Comparison of ENCODE assay signal across 8 mouse cellular contexts in genomic region chr16:43889208-43890004, GRCm38 (mm10). TPM values are rescaled to one million over a fixed set of nuclear protein-coding genes. Genes with fewer than 3 reads are reported as not detected.
DNase-seq lines count a peak whose midpoint lies in the region; ATAC-seq and TF ChIP-seq lines count a peak whose summit lies in the region.

Ccdc191 (plus strand) TSS chr16:43889800.

- under 1% methylated on average over 33 of the region's 33 CpGs for whole genome bisulfite sequencing in forebrain, embryonic 11.5 days
- WGBS in heart, embryonic 16.5 days, result under 1% methylated on average over 33 of the region's 33 CpGs
- WGBS in liver, embryonic 15.5 days (ENCODE audit: insufficient replicate concordance), result under 1% methylated on average over 33 of the region's 33 CpGs
- under 1% methylated on average over 33 of the region's 33 CpGs for WGBS in neural tube, embryonic 12.5 days

- peak within 1 kb of the TSS; percentile 61 to 93 (median 72) for H3K4me3 ChIP-seq in CH12.LX (replicated peaks in 1 of 3; ENCODE audit: low read depth in 2 of 3, low read length in 2 of 3, poor library complexity in 1 of 3)
- peak within 1 kb of the TSS; percentile 58 for H3K4me3 ChIP-seq in forebrain, embryonic 11.5 days (ENCODE audit: low read depth, low read length)
- H3K4me3 ChIP-seq in heart, embryonic 16.5 days (ENCODE audit: low read length), result peak within 1 kb of the TSS; percentile 85
- peak within 1 kb of the TSS; percentile 80 for H3K4me3 ChIP-seq in liver, embryonic 15.5 days (replicated peaks)
- peak within 1 kb of the TSS; percentile 67 for H3K4me3 ChIP-seq in neural tube, embryonic 12.5 days

- no peak within 1 kb of the TSS; the same call in 1 of the 2 replicates for H3K27ac ChIP-seq in CH12.LX (ENCODE audit: insufficient read depth, low read depth)
- 0 out of 2 replicates have a peak within 1 kb of the TSS, but pooled peaks have one; percentile 4 for H3K27ac ChIP-seq in forebrain, embryonic 11.5 days (ENCODE audit: low read depth, low read length)
- peak within 1 kb of the TSS; percentile 79 for H3K27ac ChIP-seq in heart, embryonic 16.5 days (ENCODE audit: low read length)
- peak within 1 kb of the TSS; percentile 54 for H3K27ac ChIP-seq in liver, embryonic 15.5 days (replicated peaks)
- no peak within 1 kb of the TSS for H3K27ac ChIP-seq in neural tube, embryonic 12.5 days

- no peak for TF ChIP-seq EP300 in CH12.LX (IDR thresholded peaks at IDR 0.05; ENCODE audit: low read length)

- peak within 1 kb of the TSS; percentile 99 for H3K4me2 ChIP-seq in CH12.LX (ENCODE audit: insufficient read depth, low read depth, poor library complexity, severe bottlenecking)
- H3K4me2 ChIP-seq in forebrain, embryonic 11.5 days (ENCODE audit: low read depth, low read length, severe bottlenecking), result peak within 1 kb of the TSS; percentile 68
- H3K4me2 ChIP-seq in heart, embryonic 16.5 days (ENCODE audit: low read depth, low read length), result peak within 1 kb of the TSS; percentile 84
- H3K4me2 ChIP-seq in liver, embryonic 15.5 days, result peak within 1 kb of the TSS; percentile 75
- peak within 1 kb of the TSS; percentile 82 for H3K4me2 ChIP-seq in neural tube, embryonic 12.5 days (replicated peaks)

- H3K9me3 ChIP-seq in CH12.LX (replicated peaks; ENCODE audit: low read length), result no peaks in the 10 kb centered on the region
- H3K9me3 ChIP-seq in forebrain, embryonic 11.5 days (ENCODE audit: control insufficient read depth, low read length), result no peaks in the 10 kb centered on the region; the same call in 1 of the 2 replicates
- peaks cover 3% of the 10 kb centered on the region; the same call in 1 of the 2 replicates for H3K9me3 ChIP-seq in heart, embryonic 16.5 days (replicated peaks; ENCODE audit: control insufficient read depth, low read length)
- H3K9me3 ChIP-seq in liver, embryonic 15.5 days (replicated peaks), result no peaks in the 10 kb centered on the region
- no peaks in the 10 kb centered on the region for H3K9me3 ChIP-seq in neural tube, embryonic 12.5 days

- H3K9ac ChIP-seq in CH12.LX (ENCODE audit: insufficient read depth, low read depth), result peak within 1 kb of the TSS; percentile 92
- peak within 1 kb of the TSS; percentile 82 for H3K9ac ChIP-seq in forebrain, embryonic 11.5 days (ENCODE audit: low read length)
- H3K9ac ChIP-seq in heart, embryonic 16.5 days (ENCODE audit: low read length), result peak within 1 kb of the TSS; percentile 91
- H3K9ac ChIP-seq in liver, embryonic 15.5 days, result peak within 1 kb of the TSS; percentile 71
- peak within 1 kb of the TSS; percentile 79 for H3K9ac ChIP-seq in neural tube, embryonic 12.5 days

- peaks cover 4 to 43% of the 10 kb centered on the region in 2 experiments for H3K36me3 ChIP-seq in CH12.LX (replicated peaks in 1 of 2; ENCODE audit: control insufficient read depth in 1 of 2, insufficient read depth in 1 of 2, low read length in 1 of 2)
- no peaks in the 10 kb centered on the region for H3K36me3 ChIP-seq in forebrain, embryonic 11.5 days (ENCODE audit: control insufficient read depth, insufficient read depth, low read length)
- H3K36me3 ChIP-seq in heart, embryonic 16.5 days (ENCODE audit: control insufficient read depth, insufficient read depth), result no peaks in the 10 kb centered on the region
- no peaks in the 10 kb centered on the region for H3K36me3 ChIP-seq in liver, embryonic 15.5 days (replicated peaks)
- H3K36me3 ChIP-seq in neural tube, embryonic 12.5 days, result no peaks in the 10 kb centered on the region

- peak; percentile 100 for DNase-seq in CH12.LX (ENCODE audit: extremely low read depth)
- peak; percentile 100 for DNase-seq in c-Kit-positive CD71-positive TER-119-negative erythroid progenitor cells, embryonic 14.5 days (ENCODE audit: low read depth)
- peak; percentile 99 for DNase-seq in forebrain, embryonic 11.5 days (ENCODE audit: low spot score)
- DNase-seq in kidney, postnatal 36 days, result peak; percentile 100
- peak; percentile 100 for DNase-seq in telencephalon, adult 2 months (ENCODE audit: low read depth, low spot score)

- ATAC-seq in forebrain, embryonic 11.5 days (replicated peaks; ENCODE audit: low FRiP score), result peak; percentile 100
- ATAC-seq in heart, embryonic 16.5 days (replicated peaks; ENCODE audit: extremely low read depth, insufficient read depth, low FRiP score), result peak; percentile 100
- ATAC-seq in liver, embryonic 15.5 days (ENCODE audit: insufficient read depth), result peak; percentile 100
- ATAC-seq in neural tube, embryonic 12.5 days (ENCODE audit: low FRiP score, low read depth), result peak; percentile 100

- no peaks in the 10 kb centered on the region for H3K27me3 ChIP-seq in CH12.LX (replicated peaks)
- no peaks in the 10 kb centered on the region for H3K27me3 ChIP-seq in forebrain, embryonic 11.5 days (ENCODE audit: control insufficient read depth, insufficient read depth, low read length)
- no peaks in the 10 kb centered on the region for H3K27me3 ChIP-seq in heart, embryonic 16.5 days (ENCODE audit: control insufficient read depth, insufficient read depth, low read length)
- H3K27me3 ChIP-seq in liver, embryonic 15.5 days, result no peaks in the 10 kb centered on the region
- no peaks in the 10 kb centered on the region for H3K27me3 ChIP-seq in neural tube, embryonic 12.5 days (replicated peaks)

- in situ Hi-C loops in CH12.LX (cut with MboI; ENCODE audit: low pct_ligation_motif_present, low pct_unique_long_range_greater_than_20kb, low sequenced_read_pairs), result no loop called here

- peaks cover 0 to 44% of the 10 kb centered on the region in 2 experiments; a peak in 2 of 4 replicates for H3K4me1 ChIP-seq in CH12.LX (ENCODE audit: control insufficient read depth in 1 of 2, insufficient read depth in 2 of 2)
- H3K4me1 ChIP-seq in forebrain, embryonic 11.5 days (replicated peaks; ENCODE audit: control insufficient read depth, insufficient read depth, low read length), result 0 out of 2 replicates have a peak, but pooled peaks cover 2% of the 10 kb centered on the region
- H3K4me1 ChIP-seq in heart, embryonic 16.5 days (ENCODE audit: control insufficient read depth, insufficient read depth, low read length), result peaks cover 11% of the 10 kb centered on the region; the same call in 1 of the 2 replicates
- peaks cover 22% of the 10 kb centered on the region; the same call in 1 of the 2 replicates for H3K4me1 ChIP-seq in liver, embryonic 15.5 days (replicated peaks)
- peaks cover 10% of the 10 kb centered on the region; the same call in 1 of the 2 replicates for H3K4me1 ChIP-seq in neural tube, embryonic 12.5 days

- peak; percentile 89 for TF ChIP-seq POLR2A in CH12.LX (IDR thresholded peaks at IDR 0.05; ENCODE audit: low read depth, low read length)

- no peak for TF ChIP-seq RAD21 in CH12.LX (IDR thresholded peaks at IDR 0.05; ENCODE audit: low read depth, low read length)

- dilution Hi-C loops in CH12.LX (cut with MboI; ENCODE audit: extremely low pct_ligation_motif_present, extremely low pct_unique_long_range_greater_than_20kb, low sequenced_read_pairs), result no loop called here

- TF ChIP-seq CTCF in CH12.LX (conservative IDR thresholded peaks at IDR 0.05 in 1 of 2, IDR thresholded peaks at IDR 0.05 in 1 of 2; ENCODE audit: low read depth in 2 of 2, low read length in 2 of 2), result no peak

- peaks cover 44% of the 10 kb centered on the region for H3K79me2 ChIP-seq in CH12.LX (replicated peaks; ENCODE audit: control insufficient read depth, extremely low read depth, insufficient read depth, poor library complexity, severe bottlenecking)

TF ChIP-seq in CH12.LX, 34 proteins besides CTCF, POLR2A, EP300 and RAD21 (continues in another document):
- TF ChIP-seq CHD1 (IDR thresholded peaks at IDR 0.05; ENCODE audit: low read depth, low read length) (no peak), USF2 (conservative IDR thresholded peaks at IDR 0.05; ENCODE audit: low read depth, low read length) (peak; percentile 49), RCOR1 (conservative IDR thresholded peaks at IDR 0.05; ENCODE audit: low read depth, low read length) (no peak), TBP (conservative IDR thresholded peaks at IDR 0.05; ENCODE audit: low read depth, low read length) (peak; percentile 79; the same call in 1 of the 2 replicates), PAX5 (IDR thresholded peaks at IDR 0.05; ENCODE audit: low read length) (no peak), MEF2A (IDR thresholded peaks at IDR 0.05; ENCODE audit: borderline replicate concordance, low read depth, low read length) (peak; percentile 78), JUN (IDR thresholded peaks at IDR 0.05; ENCODE audit: insufficient read depth, low read depth, low read length) (0 out of 2 replicates have a peak, but pooled peaks have one; percentile 28), ZKSCAN1 (IDR thresholded peaks at IDR 0.05; ENCODE audit: borderline replicate concordance, low read depth, low read length) (no peak), KAT2A (IDR thresholded peaks at IDR 0.05; ENCODE audit: insufficient replicate concordance, low read length) (peak; percentile 99), CHD2 (IDR thresholded peaks at IDR 0.05; ENCODE audit: low read length) (peak; percentile 78; the same call in 1 of the 2 replicates), MYC (IDR thresholded peaks at IDR 0.05; ENCODE audit: low read depth, low read length) (peak; percentile 100), BHLHE40 (IDR thresholded peaks at IDR 0.05; ENCODE audit: low read depth, low read length) (peak; percentile 85), UBTF (IDR thresholded peaks at IDR 0.05; ENCODE audit: low read depth, low read length) (no peak; the same call in 1 of the 2 replicates), ZMIZ1 (IDR thresholded peaks at IDR 0.05; ENCODE audit: low read depth, low read length) (peak; percentile 73; the same call in 1 of the 2 replicates), ETS1 (conservative IDR thresholded peaks at IDR 0.05; ENCODE audit: low read depth, low read length) (no peak; the same call in 1 of the 2 replicates), SIN3A (IDR thresholded peaks at IDR 0.05; ENCODE audit: low read length) (peak; percentile 100), NRF1 (IDR thresholded peaks at IDR 0.05; ENCODE audit: low read depth, low read length) (peak; percentile 75), HCFC1 (IDR thresholded peaks at IDR 0.05; ENCODE audit: low read depth, low read length) (peak; percentile 96), MXI1 (IDR thresholded peaks at IDR 0.05; ENCODE audit: low read depth, low read length) (peak; percentile 100), USF1 (IDR thresholded peaks at IDR 0.05; ENCODE audit: low read depth, low read length) (peak; percentile 44), NELFE (IDR thresholded peaks at IDR 0.05; ENCODE audit: low read depth, low read length) (peak; percentile 87)

RNA-seq across cellular contexts. Expression of gene Ccdc191, which starts in this region (rescaled TPM):
- 8.7 and 9.3 TPM in 2 replicates for total RNA-seq in CH12.LX (2012; rRNA removed)
- 9.6 and 45.7 TPM in 2 replicates for total RNA-seq in CH12.LX (2014; rRNA removed)
- polyA plus RNA-seq in CH12.LX (2012; ENCODE audit: insufficient read length, low read depth), result 11.3 and 15.5 TPM in 2 replicates
- polyA plus RNA-seq in forebrain, embryonic 11.5 days (2014; fragmentation: Nextera tagmentation; extraction: Ambion mirVana), result 15.9 and 17.8 TPM in 2 replicates
- polyA plus RNA-seq in heart, embryonic 16.5 days (2015; fragmentation: Nextera tagmentation; extraction: Ambion mirVana), result 7.4 and 8.8 TPM in 2 replicates
- 2.6 and 3.4 TPM in 2 replicates for polyA plus RNA-seq in liver, embryonic 15.5 days (2015; fragmentation: Nextera tagmentation; extraction: Ambion mirVana)
- polyA plus RNA-seq in neural tube, embryonic 12.5 days (2016; fragmentation: Nextera tagmentation; extraction: Ambion mirVana), result 11.3 and 14.1 TPM in 2 replicates

Comparison
In these comparisons a context has a peak if more than half of its experiments do, and no peak if none do; other contexts are left out.
1. H3K27ac ChIP-seq: peak in forebrain, embryonic 11.5 days (single experiment), heart, embryonic 16.5 days (single experiment) and liver, embryonic 15.5 days (single experiment); none in CH12.LX (single experiment) and neural tube, embryonic 12.5 days (single experiment).
2. Peak in every context shown above with its lines, with median percentiles within 50 percentile points of each other: DNase-seq, H3K4me2 ChIP-seq, H3K4me3 ChIP-seq, H3K9ac ChIP-seq and ATAC-seq.